Mouse (Mus musculus) gastrocnemius, postnatal 10 days (tissue): ENCODE data around the gene Zscan21. TPM values are rescaled to one million over a fixed set of nuclear protein-coding genes. Genes with fewer than 3 reads are reported as not detected.

Experiments used
- microRNA-seq, 2 experiments: library from miRNA; unstranded; fragments of <30 nt; microRNA quantifications; one replicate each; pipeline ENCODE4 v1.2.0; 2021
- total RNA-seq, 2 experiments: library from RNA; stranded (reverse); gene quantifications; 2 replicates each; pipeline ENCODE4 v1.2.3; 2021

Gene Zscan21
- total RNA-seq, 2 experiments from 2014 or later = 12.9 to 14.3 TPM

Small RNAs within 50 kb of the gene (microRNA-seq; reads per million reads assigned to microRNA genes)
- gene Mir106b (474 to 569 reads per million in 2 experiments), gene Mir25 (267 to 389 reads per million in 2 experiments), gene Mir93 (1,585 to 1,788 reads per million in 2 experiments)

Other genes with a start within 250 kb of the Zscan21 start
- gene Pilrb2, start 245.1 kb upstream of the Zscan21 start, total RNA-seq = under 1 TPM in 1 of 2 experiments, not detected in 1; 0.56 TPM
- gene Cyp3a13, start 195.3 kb upstream of the Zscan21 start, total RNA-seq = not detected
- 1 to 10 TPM; 5.9 to 7.1 TPM for gene Gjc3, start 153.8 kb upstream of the Zscan21 start, total RNA-seq
- gene Azgp1, start 135.4 kb upstream of the Zscan21 start, total RNA-seq = under 1 TPM in 1 of 2 experiments, not detected in 1; 0.45 TPM
- not detected for gene Smok3a, start 95.6 kb upstream of the Zscan21 start, total RNA-seq
- not detected for gene Smok3b, start 95.5 kb upstream of the Zscan21 start, total RNA-seq
- not detected for gene Smok3c, start 63.7 kb upstream of the Zscan21 start, total RNA-seq
- 10 to 100 TPM; 14.2 to 16.7 TPM for gene Zkscan1, start 31.8 kb upstream of the Zscan21 start, total RNA-seq
- gene Zfp113, start 38.8 kb downstream of the Zscan21 start, total RNA-seq = 1 to 10 TPM; 5.6 to 8.3 TPM
- gene Cops6, start 44.2 kb downstream of the Zscan21 start, total RNA-seq = 100 to 1,000 TPM; 117 to 119 TPM
- 10 to 100 TPM in 1 of 2 experiments, 1 to 10 TPM in 1; 9.9 to 16.0 TPM for gene Ap4m1, start 55.1 kb downstream of the Zscan21 start, total RNA-seq
- gene Mcm7, start 55.5 kb downstream of the Zscan21 start, total RNA-seq = 10 to 100 TPM; 20.2 to 27.7 TPM
- 10 to 100 TPM; 25.4 to 25.7 TPM for gene Taf6, start 70.5 kb downstream of the Zscan21 start, total RNA-seq
- 10 to 100 TPM in 1 of 2 experiments, 1 to 10 TPM in 1; 8.9 to 11.8 TPM for gene Cnpy4, start 70.6 kb downstream of the Zscan21 start, total RNA-seq
- 1 to 10 TPM; 2.7 to 3.5 TPM for gene Mblac1, start 77.4 kb downstream of the Zscan21 start, total RNA-seq
- gene Nxpe5, start 109.0 kb downstream of the Zscan21 start, total RNA-seq = 1 to 10 TPM; 1.4 to 1.6 TPM
- 10 to 100 TPM; 61.6 to 69.8 TPM for gene Lamtor4, start 138.6 kb downstream of the Zscan21 start, total RNA-seq
- gene BC037034, start 147.1 kb downstream of the Zscan21 start, total RNA-seq = 1 to 10 TPM; 5.3 to 8.1 TPM
- gene Gal3st4, start 155.9 kb downstream of the Zscan21 start, total RNA-seq = under 1 TPM; 0.38 to 0.86 TPM
- gene Gm43720, start 163.1 kb downstream of the Zscan21 start, total RNA-seq = under 1 TPM in 1 of 2 experiments, not detected in 1; 0.07 TPM
- gene Gpc2, start 163.1 kb downstream of the Zscan21 start, total RNA-seq = under 1 TPM; 0.35 to 0.88 TPM
- under 1 TPM; 0.42 to 0.97 TPM for gene Stag3, start 163.3 kb downstream of the Zscan21 start, total RNA-seq
- not detected for gene Pvrig, start 225.1 kb downstream of the Zscan21 start, total RNA-seq